Mouse (Mus musculus) telencephalon, adult 2 months (tissue): ENCODE measurements around the gene Rilpl1.
A peak's percentile ranks its signal among the peaks of the same experiment; 100 is the strongest.
"Not testable (repeated sequence)": the region's sequence is repeated elsewhere in the genome, so short reads cannot be mapped to it uniquely, and the experiment has no call there.

Experiments used
- DNase-seq: peaks from one replicate; pipeline ENCODE4 v3.0.0-alpha.2; 2011; ENCODE audit warnings: low read depth, low spot score

Rilpl1 gene

GRCm38 (mm10) chr5:124529697-124530096, 1.5 kb downstream of the Rilpl1 start:
- no peak for DNase-seq

GRCm38 (mm10) chr5:124529191-124529651, 2.0 kb downstream of the Rilpl1 start:
- no peak for DNase-seq

GRCm38 (mm10) chr5:124528791-124529190, 2.4 kb downstream of the Rilpl1 start:
- DNase-seq = no peak

GRCm38 (mm10) chr5:124528351-124528750, 2.8 kb downstream of the Rilpl1 start:
- no peak for DNase-seq

GRCm38 (mm10) chr5:124524943-124525342, 6.2 kb downstream of the Rilpl1 start:
- no peak for DNase-seq

GRCm38 (mm10) chr5:124523032-124523431, 8.2 kb downstream of the Rilpl1 start:
- DNase-seq = no peak

- DNase-seq = no peak
Measured at GRCm38 (mm10) chr5:124521588-124521987, 9.6 kb downstream of the Rilpl1 start.

GRCm38 (mm10) chr5:124518648-124519047, 12.5 kb downstream of the Rilpl1 start:
- peak; percentile 79 for DNase-seq

GRCm38 (mm10) chr5:124515789-124516188, 15.4 kb downstream of the Rilpl1 start:
- no peak for DNase-seq

GRCm38 (mm10) chr5:124510536-124511050, 20.6 kb downstream of the Rilpl1 start:
- no peak for DNase-seq

GRCm38 (mm10) chr5:124509742-124510237, 21.4 kb downstream of the Rilpl1 start:
- no peak for DNase-seq

- DNase-seq = no peak
Measured at GRCm38 (mm10) chr5:124509200-124509599, 22.0 kb downstream of the Rilpl1 start.

- no peak for DNase-seq
Measured at GRCm38 (mm10) chr5:124506731-124507359, 24.3 kb downstream of the Rilpl1 start.

GRCm38 (mm10) chr5:124505235-124505634, 26.0 kb downstream of the Rilpl1 start:
- DNase-seq = no peak

- peak; percentile 92 for DNase-seq
Measured at GRCm38 (mm10) chr5:124503742-124504141, 27.4 kb downstream of the Rilpl1 start.

GRCm38 (mm10) chr5:124501541-124501940, 29.6 kb downstream of the Rilpl1 start:
- no peak for DNase-seq

- peak; percentile 62 for DNase-seq
Measured at GRCm38 (mm10) chr5:124500573-124500972, 30.6 kb downstream of the Rilpl1 start.

GRCm38 (mm10) chr5:124500037-124500436, 31.2 kb downstream of the Rilpl1 start:
- not testable (repeated sequence) for DNase-seq

GRCm38 (mm10) chr5:124499001-124499400, 32.2 kb downstream of the Rilpl1 start:
- DNase-seq = no peak

- DNase-seq = no peak
Measured at GRCm38 (mm10) chr5:124498221-124498876, 32.8 kb downstream of the Rilpl1 start.

- no peak for DNase-seq
Measured at GRCm38 (mm10) chr5:124496614-124497514, 34.3 kb downstream of the Rilpl1 start.

- no peak for DNase-seq
Measured at GRCm38 (mm10) chr5:124495547-124495946, 35.6 kb downstream of the Rilpl1 start.
